Comparison of ENCODE assay signal across 20 mouse cellular contexts in genomic region chr11:86945933-86946332, GRCm38 (mm10). TPM values are rescaled to one million over a fixed set of nuclear protein-coding genes. Genes with fewer than 3 reads are reported as not detected.
A peak's percentile ranks its signal among the peaks of the same experiment; 100 is the strongest.
DNase-seq lines count a peak whose midpoint lies in the region; ATAC-seq and TF ChIP-seq lines count a peak whose summit lies in the region.
"Had no signal": no experiment of that assay in that cellular context is flagged by ENCODE, and none has a peak within 500 bp of the region (broad histone marks: within the 10 kb centered on the region; RNA-seq: fewer than 3 reads in every experiment).

No protein-coding gene starts in this region.

- peaks cover 29% of the 10 kb centered on the region for H3K36me3 ChIP-seq in heart, embryonic 15.5 days
- peaks cover 15% of the 10 kb centered on the region for H3K36me3 ChIP-seq in midbrain, embryonic 10.5 days
- peaks cover 24% of the 10 kb centered on the region for H3K36me3 ChIP-seq in midbrain, embryonic 13.5 days
- H3K36me3 ChIP-seq in hindbrain, embryonic 13.5 days: peaks cover 14% of the 10 kb centered on the region; the same call in 1 of the 2 replicates
- H3K36me3 ChIP-seq: liver, embryonic 12.5 days had no signal

- H3K4me3 ChIP-seq in gastrocnemius, adult 2 months: no peak overlapping the region
- no peak overlapping the region for H3K4me3 ChIP-seq in heart, embryonic 15.5 days
- no peak overlapping the region for H3K4me3 ChIP-seq in midbrain, embryonic 10.5 days
- no peak overlapping the region for H3K4me3 ChIP-seq in midbrain, embryonic 13.5 days (replicated peaks)
- H3K4me3 ChIP-seq in hindbrain, embryonic 13.5 days: no peak overlapping the region
- H3K4me3 ChIP-seq: embryonic facial prominence, embryonic 15.5 days; limb, embryonic 12.5 days; liver, embryonic 12.5 days had no signal

- no peak for ATAC-seq in heart, embryonic 15.5 days (replicated peaks; ENCODE audit: insufficient number of reproducible peaks, insufficient read depth, low FRiP score, low read depth)
- ATAC-seq in midbrain, embryonic 13.5 days: no peak
- no peak for ATAC-seq in hindbrain, embryonic 13.5 days (ENCODE audit: low FRiP score)
- ATAC-seq: intestine, embryonic 16.5 days; liver, embryonic 12.5 days had no signal

- DNase-seq in gastrocnemius, adult 2 months: no peak
- DNase-seq in gastrocnemius, postnatal 4 days (ENCODE audit: low spot score in 2 of 2): no peak
- no peak for DNase-seq in heart, adult 9 months (ENCODE audit: low spot score in 2 of 2)
- no peak for DNase-seq in midbrain, embryonic 10.5 days (ENCODE audit: low spot score)
- DNase-seq: adrenal gland, postnatal 14 days; cerebellum, postnatal 14 days; gastrocnemius, postnatal 10 days; kidney, postnatal 36 days; lung, adult 2 months; right cerebral cortex, postnatal 25 days; thymus, adult 18-20 months; thymus, postnatal 4 days had no signal

- intact Hi-C loops in gastrocnemius, adult 2 months (cut with DNase I): no loop called here

- no peaks in the 10 kb centered on the region for H3K27me3 ChIP-seq in heart, embryonic 15.5 days
- no peaks in the 10 kb centered on the region for H3K27me3 ChIP-seq in midbrain, embryonic 10.5 days (ENCODE audit: low read depth, poor library complexity, severe bottlenecking)
- no peaks in the 10 kb centered on the region for H3K27me3 ChIP-seq in midbrain, embryonic 13.5 days
- no peaks in the 10 kb centered on the region for H3K27me3 ChIP-seq in hindbrain, embryonic 13.5 days
- H3K27me3 ChIP-seq: CH12.LX; embryonic facial prominence, embryonic 15.5 days; limb, embryonic 12.5 days; liver, embryonic 12.5 days had no signal

- no peaks in the 10 kb centered on the region for H3K9me3 ChIP-seq in heart, embryonic 15.5 days (replicated peaks)
- no peaks in the 10 kb centered on the region for H3K9me3 ChIP-seq in midbrain, embryonic 10.5 days (replicated peaks)
- H3K9me3 ChIP-seq in midbrain, embryonic 13.5 days: no peaks in the 10 kb centered on the region
- no peaks in the 10 kb centered on the region for H3K9me3 ChIP-seq in hindbrain, embryonic 13.5 days
- H3K9me3 ChIP-seq: embryonic facial prominence, embryonic 15.5 days; limb, embryonic 12.5 days; liver, embryonic 12.5 days had no signal

- peaks cover 42% of the 10 kb centered on the region for H3K4me1 ChIP-seq in heart, embryonic 15.5 days (replicated peaks)
- H3K4me1 ChIP-seq in midbrain, embryonic 10.5 days: peaks cover 19% of the 10 kb centered on the region
- peaks cover 18% of the 10 kb centered on the region for H3K4me1 ChIP-seq in midbrain, embryonic 13.5 days (replicated peaks)
- peaks cover 23% of the 10 kb centered on the region for H3K4me1 ChIP-seq in hindbrain, embryonic 13.5 days (replicated peaks)
- H3K4me1 ChIP-seq: liver, embryonic 12.5 days had no signal

- H3K4me2 ChIP-seq in heart, embryonic 15.5 days: no peak overlapping the region
- H3K4me2 ChIP-seq in midbrain, embryonic 13.5 days (replicated peaks): no peak overlapping the region
- no peak overlapping the region for H3K4me2 ChIP-seq in hindbrain, embryonic 13.5 days
- H3K4me2 ChIP-seq: embryonic facial prominence, embryonic 15.5 days; limb, embryonic 12.5 days; liver, embryonic 12.5 days had no signal

- H3K27ac ChIP-seq in gastrocnemius, adult 2 months: peak overlapping the region; percentile 69
- peak overlapping the region; percentile 70 for H3K27ac ChIP-seq in heart, embryonic 15.5 days
- peak overlapping the region; percentile 81 for H3K27ac ChIP-seq in midbrain, embryonic 10.5 days (replicated peaks)
- no peak overlapping the region for H3K27ac ChIP-seq in midbrain, embryonic 13.5 days
- 0 out of 2 replicates have a peak overlapping the region, but pooled peaks have one; percentile 71 for H3K27ac ChIP-seq in hindbrain, embryonic 13.5 days
- H3K27ac ChIP-seq: embryonic facial prominence, embryonic 15.5 days; limb, embryonic 12.5 days; liver, embryonic 12.5 days had no signal

- no peak for TF ChIP-seq CTCF in gastrocnemius, adult 2 months (IDR thresholded peaks at IDR 0.05)

- no peak overlapping the region for H3K9ac ChIP-seq in heart, embryonic 15.5 days
- H3K9ac ChIP-seq in midbrain, embryonic 13.5 days (replicated peaks): no peak overlapping the region
- no peak overlapping the region; the same call in 1 of the 2 replicates for H3K9ac ChIP-seq in hindbrain, embryonic 13.5 days
- H3K9ac ChIP-seq: embryonic facial prominence, embryonic 15.5 days; limb, embryonic 12.5 days; liver, embryonic 12.5 days had no signal

- 63% methylated on average over 6 of the region's 6 CpGs for WGBS in heart, embryonic 15.5 days
- 91% methylated on average over 6 of the region's 6 CpGs for WGBS in midbrain, embryonic 10.5 days
- 90% methylated on average over 6 of the region's 6 CpGs for WGBS in midbrain, embryonic 13.5 days
- WGBS in hindbrain, embryonic 13.5 days: 77% methylated on average over 6 of the region's 6 CpGs

RNA-seq across cellular contexts. Expression of gene Ypel2, which starts 47.6 kb away (rescaled TPM):
- 10 to 100 TPM in 1 of 2 experiments, 1 to 10 TPM in 1; 4.5 to 11.6 TPM for total RNA-seq in gastrocnemius, adult 2 months (2021)
- total RNA-seq in gastrocnemius, postnatal 4 days (2021): 10 to 100 TPM; 12.5 to 13.0 TPM
- polyA plus RNA-seq in heart, embryonic 15.5 days (2015; fragmentation: Nextera tagmentation; extraction: Ambion mirVana): 20.8 and 23.1 TPM in 2 replicates
- 3.0 and 4.4 TPM in 2 replicates for polyA plus RNA-seq in midbrain, embryonic 10.5 days (2016; fragmentation: Nextera tagmentation; extraction: Ambion mirVana)
- polyA plus RNA-seq in midbrain, embryonic 13.5 days (2015; fragmentation: Nextera tagmentation; extraction: Ambion mirVana): 8.5 and 10.2 TPM in 2 replicates
- polyA plus RNA-seq in hindbrain, embryonic 13.5 days (2015; fragmentation: Nextera tagmentation; extraction: Ambion mirVana): 4.7 and 5.0 TPM in 2 replicates
